In the genomic region with DNA sequence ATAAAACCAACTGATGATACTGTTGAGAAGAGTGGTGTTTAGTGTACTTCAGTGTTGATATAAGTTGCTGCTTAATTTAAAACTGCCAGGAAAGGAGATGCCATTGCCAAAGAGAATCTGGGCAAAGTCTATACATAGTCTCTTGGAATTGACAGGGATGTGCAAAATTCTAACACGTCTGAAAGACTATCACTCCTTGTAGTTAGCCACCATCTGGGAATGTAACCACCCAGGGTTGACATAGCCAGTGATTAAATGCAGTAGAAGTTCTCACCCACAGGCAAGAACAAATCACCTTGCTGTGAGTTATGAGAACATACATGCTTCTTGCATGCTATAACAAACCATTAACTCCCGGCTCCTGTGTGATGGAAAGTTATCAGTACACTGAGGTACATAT, we compare ENCODE assay signal across 19 mouse cellular contexts.
"Had no signal": no experiment of that assay in that cellular context is flagged by ENCODE, and none has a peak within 500 bp of the region (broad histone marks: within the 10 kb centered on the region; RNA-seq: fewer than 3 reads in every experiment).

No protein-coding gene starts in this region.

- H3K27ac ChIP-seq: midbrain, embryonic 10.5 days; midbrain, embryonic 12.5 days; neural tube, embryonic 13.5 days; neural tube, embryonic 15.5 days had no signal

- H3K4me1 ChIP-seq: midbrain, embryonic 10.5 days; midbrain, embryonic 12.5 days; neural tube, embryonic 15.5 days had no signal

- ATAC-seq: midbrain, embryonic 16.5 days had no signal

- H3K36me3 ChIP-seq: midbrain, embryonic 10.5 days; midbrain, embryonic 12.5 days; neural tube, embryonic 13.5 days; neural tube, embryonic 15.5 days had no signal

- H3K9ac ChIP-seq: lung, embryonic 14.5 days; midbrain, embryonic 12.5 days; neural tube, embryonic 13.5 days; neural tube, embryonic 15.5 days had no signal

- H3K4me3 ChIP-seq: midbrain, embryonic 10.5 days; midbrain, embryonic 12.5 days; myocyte; neural tube, embryonic 13.5 days; neural tube, embryonic 15.5 days had no signal

- DNase-seq: lung, adult 18-20 months; lung, embryonic 14.5 days; lung, postnatal 10 days; lung, postnatal 4 days; midbrain, embryonic 14.5 days; retina, postnatal 1 day; right cerebral cortex, adult 18-20 months; right cerebral cortex, postnatal 25 days; right cerebral cortex, postnatal 4 days; spleen, adult 18-20 months; thymus, adult 2 months; thymus, postnatal 25 days; thymus, postnatal 4 days had no signal

- H3K27me3 ChIP-seq: midbrain, embryonic 12.5 days; neural tube, embryonic 13.5 days; neural tube, embryonic 15.5 days had no signal
